Mouse (Mus musculus): ENCODE results near the gene Srrt. TPM values are rescaled to one million over a fixed set of nuclear protein-coding genes. Genes with fewer than 3 reads are reported as not detected.
"Not testable (repeated sequence)": the region's sequence is repeated elsewhere in the genome, so short reads cannot be mapped to it uniquely, and the experiment has no call there.

Gene Srrt
- total and polyA plus RNA-seq, 3 experiments: 60.5 to 66.4 (median 63.9) TPM

- H3K79me2 ChIP-seq (replicated peaks; ENCODE audit: control insufficient read depth, insufficient read depth, low read length): no peaks in the 10 kb centered on the region
- no peaks in the 10 kb centered on the region for H3K36me3 ChIP-seq (ENCODE audit: control insufficient read depth, insufficient read depth, low read length)
- H3K4me3 ChIP-seq: no peak overlapping the region
- no peak overlapping the region for H3K9ac ChIP-seq (ENCODE audit: low read depth, low read length)
- H3K27ac ChIP-seq: no peak overlapping the region
- WGBS: 40% methylated on average over 7 of the region's 7 CpGs
- H3K27me3 ChIP-seq (ENCODE audit: control insufficient read depth, insufficient read depth, low read length): no peaks in the 10 kb centered on the region; the same call in 1 of the 2 replicates
- no peaks in the 10 kb centered on the region for H3K4me1 ChIP-seq (ENCODE audit: control insufficient read depth, insufficient read depth, low read length)
- TF ChIP-seq EP300 (IDR thresholded peaks at IDR 0.05; ENCODE audit: insufficient read depth, low read depth, low read length) (no peak), POLR2A (IDR thresholded peaks at IDR 0.05; ENCODE audit: insufficient read depth, low read depth, low read length) (no peak), CTCF (IDR thresholded peaks at IDR 0.05) (no peak)
- DNase-seq: no peak
- intact Hi-C loops (cut with DNase I): loop anchor here (1.0 to 2.0 kb wide), 3 partner anchors 127 to 163 kb away; no protein-coding TSS in a partner anchor
Observed at GRCm38 (mm10) chr5:137285986-137286385, 21.5 kb downstream of the Srrt start.

- Histone ChIP-seq H3K4me1 (ENCODE audit: control insufficient read depth, insufficient read depth, low read length) (no peaks in the 10 kb centered on the region), H3K27ac (no peak overlapping the region), H3K4me3 (no peak overlapping the region), H3K79me2 (replicated peaks; ENCODE audit: control insufficient read depth, insufficient read depth, low read length) (no peaks in the 10 kb centered on the region), H3K9ac (ENCODE audit: low read depth, low read length) (no peak overlapping the region), H3K27me3 (ENCODE audit: control insufficient read depth, insufficient read depth, low read length) (no peaks in the 10 kb centered on the region; the same call in 1 of the 2 replicates), H3K36me3 (ENCODE audit: control insufficient read depth, insufficient read depth, low read length) (no peaks in the 10 kb centered on the region)
- intact Hi-C loops (cut with DNase I): no loop called here
- TF ChIP-seq POLR2A (IDR thresholded peaks at IDR 0.05; ENCODE audit: insufficient read depth, low read depth, low read length) (no peak), CTCF (IDR thresholded peaks at IDR 0.05) (peak; percentile 78)
- peak in 1 of 2 experiments; percentile 46 for DNase-seq
- WGBS: 63% methylated on average over 5 of the region's 5 CpGs
Observed at GRCm38 (mm10) chr5:137285045-137285444, 22.4 kb downstream of the Srrt start.

- H3K27ac ChIP-seq; H3K9ac ChIP-seq (ENCODE audit: low read depth, low read length); H3K4me3 ChIP-seq; DNase-seq; H3K27me3 ChIP-seq (ENCODE audit: control insufficient read depth, insufficient read depth, low read length); H3K79me2 ChIP-seq (replicated peaks; ENCODE audit: control insufficient read depth, insufficient read depth, low read length); H3K4me1 ChIP-seq (ENCODE audit: control insufficient read depth, insufficient read depth, low read length); H3K36me3 ChIP-seq (ENCODE audit: control insufficient read depth, insufficient read depth, low read length); intact Hi-C loops (cut with DNase I): not testable (repeated sequence)
- WGBS: 63% methylated on average over 5 of the region's 6 CpGs
Observed at GRCm38 (mm10) chr5:137284411-137284810, 23.1 kb downstream of the Srrt start.

GRCm38 (mm10) chr5:137277360-137278342, 29.8 kb downstream of the Srrt start:
- TF ChIP-seq POLR2A (IDR thresholded peaks at IDR 0.05; ENCODE audit: insufficient read depth, low read depth, low read length) (no peak), EP300 (IDR thresholded peaks at IDR 0.05; ENCODE audit: insufficient read depth, low read depth, low read length) (no peak), CTCF (IDR thresholded peaks at IDR 0.05) (peak; percentile 68)
- intact Hi-C loops (cut with DNase I): no loop called here
- H3K36me3 ChIP-seq (ENCODE audit: control insufficient read depth, insufficient read depth, low read length): no peaks in the 10 kb centered on the region

GRCm38 (mm10) chr5:137268131-137268910, 39.2 kb downstream of the Srrt start:
- peak overlapping the region; percentile 33 for H3K4me3 ChIP-seq
- 15% methylated on average over 18 of the region's 18 CpGs for WGBS

More at GRCm38 (mm10) chr5:137277360-137278342, 29.8 kb downstream of the Srrt start:
- no peak for DNase-seq
- Histone ChIP-seq H3K27ac (no peak overlapping the region), H3K79me2 (replicated peaks; ENCODE audit: control insufficient read depth, insufficient read depth, low read length) (no peaks in the 10 kb centered on the region), H3K27me3 (ENCODE audit: control insufficient read depth, insufficient read depth, low read length) (peaks cover 2% of the 10 kb centered on the region), H3K4me3 (no peak overlapping the region), H3K9ac (ENCODE audit: low read depth, low read length) (no peak overlapping the region), H3K4me1 (ENCODE audit: control insufficient read depth, insufficient read depth, low read length) (no peaks in the 10 kb centered on the region)
- WGBS: 57% methylated on average over 18 of the region's 18 CpGs

More at GRCm38 (mm10) chr5:137268131-137268910, 39.2 kb downstream of the Srrt start:
- TF ChIP-seq POLR2A (IDR thresholded peaks at IDR 0.05; ENCODE audit: insufficient read depth, low read depth, low read length) (peak; percentile 41; the same call in 1 of the 2 replicates), EP300 (IDR thresholded peaks at IDR 0.05; ENCODE audit: insufficient read depth, low read depth, low read length) (0 out of 2 replicates have a peak, but pooled peaks have one; percentile 28), CTCF (IDR thresholded peaks at IDR 0.05) (no peak)
- DNase-seq: peak; percentile 49 to 66
- Histone ChIP-seq H3K36me3 (ENCODE audit: control insufficient read depth, insufficient read depth, low read length) (no peaks in the 10 kb centered on the region), H3K9ac (ENCODE audit: low read depth, low read length) (peak overlapping the region; percentile 50), H3K79me2 (replicated peaks; ENCODE audit: control insufficient read depth, insufficient read depth, low read length) (no peaks in the 10 kb centered on the region), H3K27ac (peak overlapping the region; percentile 69), H3K4me1 (ENCODE audit: control insufficient read depth, insufficient read depth, low read length) (no peaks in the 10 kb centered on the region), H3K27me3 (ENCODE audit: control insufficient read depth, insufficient read depth, low read length) (no peaks in the 10 kb centered on the region)
- intact Hi-C loops (cut with DNase I): no loop called here

Data from heart, adult 2 months (tissue).